Mouse (Mus musculus) brown adipose tissue, adult 24 weeks (tissue): ENCODE measurements at regions not wholly inside any gene's neighbourhood (a gene's known extent, or its start where the extent isn't known, plus 50 kb on each side); places are given as distances from the start of the nearest gene placed in this dataset.
A peak's percentile ranks its signal among the peaks of the same experiment; 100 is the strongest.

ENCODE experiments used
- H3K27ac ChIP-seq: fragments of 200-500 bp; replicated peaks from 2 replicates; pipeline ENCODE4 v1.5.1; 2012; ENCODE audit warnings: low read depth, mild to moderate bottlenecking, low read length
- H3K4me1 ChIP-seq: fragments of 200-500 bp; 2 replicates; pipeline ENCODE4 v1.6.1; 2012; ENCODE audit warnings: low read length, mixed read lengths; ENCODE audit not compliant: control insufficient read depth, insufficient read depth, insufficient read length
- H3K4me3 ChIP-seq: fragments of 200-500 bp; 2 replicates; pipeline ENCODE4 v1.5.1; 2012; ENCODE audit warnings: low read depth, mild to moderate bottlenecking, low read length, moderate library complexity; ENCODE audit not compliant: insufficient read depth

- no peak overlapping the region for H3K27ac ChIP-seq
- H3K4me3 ChIP-seq, result no peak overlapping the region
- H3K4me1 ChIP-seq, result no peaks in the 10 kb centered on the region
Observed at GRCm38 (mm10) chr10:118778656-118779055, 91.4 kb downstream of the Dyrk2 start.

GRCm38 (mm10) chr10:118780831-118781569, 89.0 kb downstream of the Dyrk2 start:
- Histone ChIP-seq H3K27ac (no peak overlapping the region), H3K4me3 (no peak overlapping the region), H3K4me1 (no peaks in the 10 kb centered on the region)

- Histone ChIP-seq H3K4me1 (no peaks in the 10 kb centered on the region), H3K27ac (no peak overlapping the region), H3K4me3 (no peak overlapping the region)
Observed at GRCm38 (mm10) chr10:118781811-118782232, 88.2 kb downstream of the Dyrk2 start.

GRCm38 (mm10) chr10:118782646-118783045, 87.4 kb downstream of the Dyrk2 start:
- Histone ChIP-seq H3K27ac (no peak overlapping the region), H3K4me1 (no peaks in the 10 kb centered on the region), H3K4me3 (no peak overlapping the region)

GRCm38 (mm10) chr10:118787280-118787690, 82.7 kb downstream of the Dyrk2 start:
- H3K27ac ChIP-seq, result no peak overlapping the region
- H3K4me3 ChIP-seq, result no peak overlapping the region
- H3K4me1 ChIP-seq, result no peaks in the 10 kb centered on the region

GRCm38 (mm10) chr10:118792352-118793100, 77.5 kb downstream of the Dyrk2 start:
- Histone ChIP-seq H3K4me3 (no peak overlapping the region), H3K4me1 (no peaks in the 10 kb centered on the region), H3K27ac (no peak overlapping the region)

- Histone ChIP-seq H3K4me1 (no peaks in the 10 kb centered on the region), H3K27ac (no peak overlapping the region), H3K4me3 (no peak overlapping the region)
Observed at GRCm38 (mm10) chr10:118793794-118794193, 76.2 kb downstream of the Dyrk2 start.

GRCm38 (mm10) chr10:118794395-118795060, 75.5 kb downstream of the Dyrk2 start:
- no peak overlapping the region for H3K27ac ChIP-seq
- no peaks in the 10 kb centered on the region for H3K4me1 ChIP-seq
- H3K4me3 ChIP-seq, result no peak overlapping the region

- H3K4me3 ChIP-seq, result no peak overlapping the region
- no peak overlapping the region for H3K27ac ChIP-seq
- H3K4me1 ChIP-seq, result no peaks in the 10 kb centered on the region
Observed at GRCm38 (mm10) chr10:118795061-118795407, 75.0 kb downstream of the Dyrk2 start.

- Histone ChIP-seq H3K27ac (peak overlapping the region; percentile 27), H3K4me1 (no peaks in the 10 kb centered on the region), H3K4me3 (no peak overlapping the region)
Observed at GRCm38 (mm10) chr10:118796512-118796911, 73.5 kb downstream of the Dyrk2 start.

- Histone ChIP-seq H3K27ac (no peak overlapping the region), H3K4me3 (no peak overlapping the region), H3K4me1 (no peaks in the 10 kb centered on the region)
Observed at GRCm38 (mm10) chr10:118797256-118797655, 72.8 kb downstream of the Dyrk2 start.

GRCm38 (mm10) chr10:118799767-118800166, 70.2 kb downstream of the Dyrk2 start:
- no peaks in the 10 kb centered on the region for H3K4me1 ChIP-seq
- no peak overlapping the region for H3K4me3 ChIP-seq
- no peak overlapping the region for H3K27ac ChIP-seq

- Histone ChIP-seq H3K27ac (no peak overlapping the region), H3K4me1 (no peaks in the 10 kb centered on the region), H3K4me3 (no peak overlapping the region)
Observed at GRCm38 (mm10) chr10:118803922-118804557, 66.0 kb downstream of the Dyrk2 start.

GRCm38 (mm10) chr10:118804574-118804973, 65.4 kb downstream of the Dyrk2 start:
- Histone ChIP-seq H3K4me1 (no peaks in the 10 kb centered on the region), H3K27ac (no peak overlapping the region), H3K4me3 (no peak overlapping the region)
